Mouse (Mus musculus): Measurements from ENCODE around the gene Tnfrsf8. TPM values are rescaled to one million over a fixed set of nuclear protein-coding genes. Genes with fewer than 3 reads are reported as not detected.
A peak's percentile ranks its signal among the peaks of the same experiment; 100 is the strongest.
"Not testable (repeated sequence)": the region's sequence is repeated elsewhere in the genome, so short reads cannot be mapped to it uniquely, and the experiment has no call there.

Gene Tnfrsf8
- polyA plus RNA-seq, 1 experiment from 2014 or later, result 0.18 TPM

- WGBS, result 42% methylated on average over 2 of the region's 2 CpGs
- H3K4me2 ChIP-seq; H3K9ac ChIP-seq; H3K9me3 ChIP-seq (replicated peaks); H3K36me3 ChIP-seq; H3K4me1 ChIP-seq (replicated peaks); H3K27ac ChIP-seq; ATAC-seq (replicated peaks; ENCODE audit: insufficient number of reproducible peaks, insufficient read depth, low FRiP score, low read depth); H3K27me3 ChIP-seq; H3K4me3 ChIP-seq: not testable (repeated sequence)
These were observed 9.2 kb downstream of the Tnfrsf8 start for GRCm38 (mm10) chr4:145305661-145306362.

- 77% methylated on average over 4 of the region's 4 CpGs for WGBS
- H3K4me3 ChIP-seq, result no peak overlapping the region
These were observed 10.9 kb downstream of the Tnfrsf8 start for GRCm38 (mm10) chr4:145304109-145304508.

GRCm38 (mm10) chr4:145302106-145302505 is 12.9 kb downstream of the Tnfrsf8 start:
- no peak for ATAC-seq (replicated peaks; ENCODE audit: insufficient number of reproducible peaks, insufficient read depth, low FRiP score, low read depth)
- Histone ChIP-seq H3K36me3 (no peaks in the 10 kb centered on the region), H3K4me2 (no peak overlapping the region), H3K9me3 (replicated peaks) (no peaks in the 10 kb centered on the region), H3K4me1 (replicated peaks) (no peaks in the 10 kb centered on the region), H3K4me3 (no peak overlapping the region), H3K9ac (no peak overlapping the region), H3K27ac (no peak overlapping the region), H3K27me3 (no peaks in the 10 kb centered on the region)
- WGBS, result 54% methylated on average over 3 of the region's 3 CpGs

More at GRCm38 (mm10) chr4:145304109-145304508, 10.9 kb downstream of the Tnfrsf8 start:
- H3K4me2 ChIP-seq, result no peak overlapping the region
- no peak overlapping the region for H3K9ac ChIP-seq
- no peaks in the 10 kb centered on the region for H3K27me3 ChIP-seq
- no peaks in the 10 kb centered on the region for H3K9me3 ChIP-seq (replicated peaks)
- ATAC-seq (replicated peaks; ENCODE audit: insufficient number of reproducible peaks, insufficient read depth, low FRiP score, low read depth), result no peak
- H3K36me3 ChIP-seq, result no peaks in the 10 kb centered on the region
- H3K4me1 ChIP-seq (replicated peaks), result no peaks in the 10 kb centered on the region
- H3K27ac ChIP-seq, result no peak overlapping the region

- WGBS, result 34% methylated on average over 11 of the region's 12 CpGs
These were observed 14.6 kb downstream of the Tnfrsf8 start for GRCm38 (mm10) chr4:145300210-145300927.

GRCm38 (mm10) chr4:145299355-145299754 is 15.6 kb downstream of the Tnfrsf8 start:
- WGBS, result 81% methylated on average over 8 of the region's 8 CpGs
- H3K9me3 ChIP-seq (replicated peaks), result no peaks in the 10 kb centered on the region
- no peaks in the 10 kb centered on the region for H3K36me3 ChIP-seq
- H3K4me1 ChIP-seq (replicated peaks), result no peaks in the 10 kb centered on the region
- H3K27ac ChIP-seq, result no peak overlapping the region
- no peak overlapping the region for H3K4me3 ChIP-seq
- H3K27me3 ChIP-seq, result no peaks in the 10 kb centered on the region
- ATAC-seq (replicated peaks; ENCODE audit: insufficient number of reproducible peaks, insufficient read depth, low FRiP score, low read depth), result no peak
- no peak overlapping the region for H3K4me2 ChIP-seq
- H3K9ac ChIP-seq, result no peak overlapping the region

More at GRCm38 (mm10) chr4:145300210-145300927, 14.6 kb downstream of the Tnfrsf8 start:
- Histone ChIP-seq H3K9me3 (replicated peaks) (no peaks in the 10 kb centered on the region), H3K9ac (no peak overlapping the region), H3K4me2 (no peak overlapping the region), H3K4me1 (replicated peaks) (no peaks in the 10 kb centered on the region), H3K27me3 (no peaks in the 10 kb centered on the region), H3K27ac (no peak overlapping the region), H3K36me3 (no peaks in the 10 kb centered on the region), H3K4me3 (no peak overlapping the region)
- no peak for ATAC-seq (replicated peaks; ENCODE audit: insufficient number of reproducible peaks, insufficient read depth, low FRiP score, low read depth)

GRCm38 (mm10) chr4:145298846-145299245 is 16.1 kb downstream of the Tnfrsf8 start:
- Histone ChIP-seq H3K4me2 (no peak overlapping the region), H3K36me3 (no peaks in the 10 kb centered on the region), H3K4me3 (no peak overlapping the region), H3K27ac (no peak overlapping the region), H3K9ac (no peak overlapping the region), H3K27me3 (no peaks in the 10 kb centered on the region), H3K9me3 (replicated peaks) (no peaks in the 10 kb centered on the region), H3K4me1 (replicated peaks) (no peaks in the 10 kb centered on the region)
- 83% methylated on average over 7 of the region's 7 CpGs for WGBS
- ATAC-seq (replicated peaks; ENCODE audit: insufficient number of reproducible peaks, insufficient read depth, low FRiP score, low read depth), result no peak

GRCm38 (mm10) chr4:145295589-145296300 is 19.2 kb downstream of the Tnfrsf8 start:
- WGBS, result 44% methylated on average over 5 of the region's 5 CpGs
- no peak for ATAC-seq (replicated peaks; ENCODE audit: insufficient number of reproducible peaks, insufficient read depth, low FRiP score, low read depth)
- no peak overlapping the region for H3K9ac ChIP-seq
- H3K9me3 ChIP-seq (replicated peaks), result no peaks in the 10 kb centered on the region
- no peak overlapping the region for H3K27ac ChIP-seq
- H3K36me3 ChIP-seq, result no peaks in the 10 kb centered on the region
- H3K4me2 ChIP-seq, result no peak overlapping the region
- H3K27me3 ChIP-seq, result no peaks in the 10 kb centered on the region
- no peak overlapping the region for H3K4me3 ChIP-seq
- H3K4me1 ChIP-seq (replicated peaks), result no peaks in the 10 kb centered on the region

GRCm38 (mm10) chr4:145294588-145294987 is 20.4 kb downstream of the Tnfrsf8 start:
- Histone ChIP-seq H3K4me2 (no peak overlapping the region), H3K27ac (no peak overlapping the region), H3K36me3 (no peaks in the 10 kb centered on the region), H3K9ac (no peak overlapping the region), H3K9me3 (replicated peaks) (no peaks in the 10 kb centered on the region), H3K4me3 (no peak overlapping the region), H3K4me1 (replicated peaks) (no peaks in the 10 kb centered on the region), H3K27me3 (no peaks in the 10 kb centered on the region)
- no peak for ATAC-seq (replicated peaks; ENCODE audit: insufficient number of reproducible peaks, insufficient read depth, low FRiP score, low read depth)
- 81% methylated on average over 5 of the region's 5 CpGs for WGBS

- Histone ChIP-seq H3K4me3 (no peak overlapping the region), H3K36me3 (no peaks in the 10 kb centered on the region), H3K4me2 (no peak overlapping the region), H3K9me3 (replicated peaks) (no peaks in the 10 kb centered on the region), H3K4me1 (replicated peaks) (no peaks in the 10 kb centered on the region), H3K27ac (no peak overlapping the region), H3K27me3 (no peaks in the 10 kb centered on the region), H3K9ac (no peak overlapping the region)
- WGBS, result 37% methylated on average over 4 of the region's 4 CpGs
- ATAC-seq (replicated peaks; ENCODE audit: insufficient number of reproducible peaks, insufficient read depth, low FRiP score, low read depth), result peak; percentile 31; the same call in 1 of the 2 replicates
These were observed 28.4 kb downstream of the Tnfrsf8 start for GRCm38 (mm10) chr4:145286369-145287120.

- Histone ChIP-seq H3K4me1 (replicated peaks) (no peaks in the 10 kb centered on the region), H3K9ac (no peak overlapping the region), H3K9me3 (replicated peaks) (no peaks in the 10 kb centered on the region)
These were observed 30.3 kb downstream of the Tnfrsf8 start for GRCm38 (mm10) chr4:145284675-145285074.

GRCm38 (mm10) chr4:145283441-145283840 is 31.5 kb downstream of the Tnfrsf8 start:
- no peak overlapping the region for H3K4me3 ChIP-seq
- no peaks in the 10 kb centered on the region for H3K9me3 ChIP-seq (replicated peaks)
- ATAC-seq (replicated peaks; ENCODE audit: insufficient number of reproducible peaks, insufficient read depth, low FRiP score, low read depth), result no peak
- no peak overlapping the region for H3K27ac ChIP-seq
- 44% methylated on average over 6 of the region's 6 CpGs for WGBS
- H3K27me3 ChIP-seq, result no peaks in the 10 kb centered on the region
- H3K4me2 ChIP-seq, result no peak overlapping the region
- H3K9ac ChIP-seq, result no peak overlapping the region
- H3K36me3 ChIP-seq, result no peaks in the 10 kb centered on the region
- no peaks in the 10 kb centered on the region for H3K4me1 ChIP-seq (replicated peaks)

More at GRCm38 (mm10) chr4:145284675-145285074, 30.3 kb downstream of the Tnfrsf8 start:
- no peak overlapping the region for H3K27ac ChIP-seq
- no peaks in the 10 kb centered on the region for H3K36me3 ChIP-seq
- 88% methylated on average over 4 of the region's 4 CpGs for WGBS
- no peaks in the 10 kb centered on the region for H3K27me3 ChIP-seq
- no peak overlapping the region for H3K4me3 ChIP-seq
- ATAC-seq (replicated peaks; ENCODE audit: insufficient number of reproducible peaks, insufficient read depth, low FRiP score, low read depth), result no peak
- no peak overlapping the region for H3K4me2 ChIP-seq

Data from heart, embryonic 15.5 days (tissue).